Mouse (Mus musculus) hindlimb bud, embryonic 11.5 days (tissue): ENCODE data around the gene Caln1.

Experiments
- DNase-seq: peaks from one replicate; pipeline ENCODE4 v3.0.0-alpha.2; 2012; ENCODE audit warnings: low read depth, low spot score; ENCODE audit errors: extremely low spot score

Caln1 gene

GRCm38 (mm10) chr5:130797713-130798112, 428.5 kb downstream of the Caln1 start:
- no peak for DNase-seq

GRCm38 (mm10) chr5:130810314-130810713, 441.1 kb downstream of the Caln1 start:
- DNase-seq = no peak

DNA sequence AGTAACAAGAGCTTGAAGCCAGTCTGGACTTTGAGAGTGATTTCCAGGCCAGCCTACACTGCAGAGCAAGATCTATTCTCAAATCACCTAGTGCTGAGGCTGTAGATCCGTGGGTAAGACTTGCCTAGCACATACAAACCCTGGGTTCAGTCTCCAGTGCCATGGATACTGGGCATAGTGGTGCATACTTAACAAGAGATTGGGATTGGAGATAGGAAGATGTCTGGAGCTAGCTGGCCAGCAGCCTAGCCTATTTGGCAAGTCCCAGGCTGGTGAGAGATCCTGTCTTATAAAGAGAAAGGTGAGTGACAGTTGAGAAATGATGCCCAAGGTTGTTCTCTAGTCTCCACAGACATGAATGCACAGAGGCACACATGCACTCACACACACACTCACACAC, 441.6 kb downstream of the Caln1 start:
- no peak for DNase-seq

GRCm38 (mm10) chr5:130811266-130811665, 442.0 kb downstream of the Caln1 start:
- DNase-seq = peak; percentile 2

GRCm38 (mm10) chr5:130811966-130812365, 442.7 kb downstream of the Caln1 start:
- DNase-seq = no peak

- no peak for DNase-seq
Measured at GRCm38 (mm10) chr5:130812556-130812955, 443.3 kb downstream of the Caln1 start.

GRCm38 (mm10) chr5:130813089-130813488, 443.8 kb downstream of the Caln1 start:
- DNase-seq = no peak

DNA sequence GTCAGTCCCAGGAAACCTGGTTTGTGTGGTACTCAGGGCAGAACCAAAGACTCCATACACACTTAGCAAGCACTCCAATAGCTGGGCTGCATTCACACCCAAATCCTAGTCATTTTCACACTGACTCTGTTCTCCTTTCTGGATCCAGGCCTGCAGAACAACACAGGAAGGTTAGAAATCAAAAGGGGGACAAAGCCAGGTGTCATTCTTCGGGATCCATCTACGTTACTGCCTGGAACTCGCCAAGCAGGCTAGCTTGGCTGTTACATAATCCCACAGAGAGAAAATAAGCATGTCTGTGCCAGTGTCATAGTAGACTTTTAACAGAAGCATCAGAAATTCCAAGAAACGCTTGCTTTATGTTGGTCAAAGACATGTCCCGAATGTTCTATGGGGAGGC, 446.1 kb downstream of the Caln1 start:
- no peak for DNase-seq

- DNase-seq = no peak
Measured at GRCm38 (mm10) chr5:130820021-130820648, 450.9 kb downstream of the Caln1 start.

GRCm38 (mm10) chr5:130820661-130821060, 451.4 kb downstream of the Caln1 start:
- no peak for DNase-seq

DNA sequence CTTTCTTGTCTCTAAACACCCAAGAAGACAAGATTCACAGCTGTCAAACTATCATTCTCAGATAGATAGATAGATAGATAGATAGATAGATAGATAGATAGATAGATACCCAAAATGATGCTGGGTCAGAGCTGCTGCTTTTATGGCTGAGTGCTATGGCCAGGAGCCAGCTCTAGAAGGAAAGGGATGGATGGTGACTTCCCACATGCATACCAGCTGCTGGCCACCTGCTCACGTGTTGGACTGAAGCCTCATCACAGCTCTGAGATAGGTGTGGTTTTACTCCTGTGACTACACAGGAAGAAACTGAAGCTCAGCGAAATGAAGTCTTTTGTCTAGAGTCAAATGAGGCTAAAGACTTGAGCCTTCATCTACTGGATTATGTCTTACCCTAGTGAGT, 456.5 kb downstream of the Caln1 start:
- no peak for DNase-seq

GRCm38 (mm10) chr5:130848562-130848961, 479.3 kb downstream of the Caln1 start:
- no peak for DNase-seq

DNA sequence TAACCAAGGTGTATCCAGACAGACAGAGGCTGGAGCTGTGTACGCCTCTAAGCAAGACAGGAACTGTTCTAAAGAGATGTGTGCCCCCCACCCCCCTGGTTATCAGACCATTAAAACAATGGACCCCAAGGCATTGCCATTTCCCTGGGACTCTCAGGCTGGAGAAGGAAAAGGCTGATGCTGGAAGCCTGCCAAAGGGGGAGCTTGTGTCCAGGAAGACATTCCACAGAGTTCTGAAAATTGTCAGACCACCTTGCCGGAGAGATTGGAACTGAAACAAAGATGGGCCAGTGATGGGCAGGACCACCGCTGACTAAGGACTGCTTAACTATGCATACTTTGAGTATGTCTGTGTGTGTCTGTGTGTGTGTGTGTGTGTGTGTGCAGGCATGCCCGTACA, 480.4 kb downstream of the Caln1 start:
- no peak for DNase-seq

- DNase-seq = no peak
Measured at GRCm38 (mm10) chr5:130852182-130852581, 482.9 kb downstream of the Caln1 start.

GRCm38 (mm10) chr5:130853371-130853770, 484.1 kb downstream of the Caln1 start:
- peak; percentile 56 for DNase-seq

- no peak for DNase-seq
Measured at GRCm38 (mm10) chr5:130854430-130854829, 485.2 kb downstream of the Caln1 start.

DNA sequence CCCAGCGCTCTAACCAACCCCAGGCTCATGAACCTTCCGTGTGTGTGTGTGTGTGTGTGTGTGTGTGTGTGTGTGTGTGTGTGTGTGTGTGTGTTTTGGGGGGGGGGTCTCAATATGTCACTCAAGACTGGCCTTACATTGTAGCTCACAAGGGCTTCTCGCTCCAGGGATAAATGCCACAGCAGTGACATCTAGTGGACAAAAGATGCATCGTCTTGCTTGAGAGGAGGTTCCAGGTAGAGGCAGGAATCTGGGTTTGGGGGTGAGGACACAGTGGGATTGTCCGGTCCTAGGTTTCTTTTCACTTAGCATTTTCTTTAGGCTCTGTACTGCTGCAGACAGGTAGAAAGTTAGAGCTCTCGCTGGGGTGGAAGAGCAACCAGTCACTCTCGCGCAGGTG, 488.9 kb downstream of the Caln1 start:
- peak; percentile 54 for DNase-seq

DNA sequence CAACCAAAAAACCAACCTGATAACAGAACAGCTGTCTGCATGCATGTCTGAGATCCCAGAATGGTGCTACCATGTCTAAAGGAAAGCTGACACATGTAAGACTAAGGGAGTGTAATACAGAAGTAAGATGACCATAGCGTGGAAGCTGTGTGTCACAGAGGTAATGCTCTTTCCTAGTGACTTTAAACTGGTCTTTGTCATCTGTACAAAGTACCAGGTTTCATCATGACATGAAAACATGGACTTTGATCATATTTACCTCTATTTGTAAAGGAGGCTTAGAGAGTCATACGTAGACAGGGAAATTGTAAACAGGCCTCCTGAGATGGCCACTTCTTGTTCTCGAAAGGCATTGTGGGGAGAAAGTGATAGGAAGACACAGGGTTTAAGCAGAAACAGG, 489.5 kb downstream of the Caln1 start:
- no peak for DNase-seq

- DNase-seq = no peak
Measured at GRCm38 (mm10) chr5:130859736-130860135, 490.5 kb downstream of the Caln1 start.

DNA sequence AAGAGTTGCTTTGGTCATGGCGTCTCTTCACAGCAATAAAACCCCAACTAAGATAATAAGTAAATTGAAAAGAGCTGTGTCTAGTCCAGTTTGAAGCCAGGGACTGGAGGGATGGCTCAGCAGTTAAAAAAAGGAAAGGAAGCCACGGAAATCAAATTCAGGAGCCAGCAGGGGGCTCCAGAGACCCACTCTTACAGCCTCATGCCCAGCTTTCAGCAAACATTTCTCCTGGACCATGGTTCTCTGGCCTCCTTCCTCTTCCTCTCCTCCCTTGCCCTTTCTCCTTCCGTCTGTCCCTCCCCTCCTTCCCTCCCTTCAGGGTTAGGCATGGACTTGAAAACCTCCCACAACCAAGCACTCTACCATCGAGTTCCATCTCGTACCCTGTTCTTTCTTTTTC, 493.0 kb downstream of the Caln1 start:
- no peak for DNase-seq

DNA sequence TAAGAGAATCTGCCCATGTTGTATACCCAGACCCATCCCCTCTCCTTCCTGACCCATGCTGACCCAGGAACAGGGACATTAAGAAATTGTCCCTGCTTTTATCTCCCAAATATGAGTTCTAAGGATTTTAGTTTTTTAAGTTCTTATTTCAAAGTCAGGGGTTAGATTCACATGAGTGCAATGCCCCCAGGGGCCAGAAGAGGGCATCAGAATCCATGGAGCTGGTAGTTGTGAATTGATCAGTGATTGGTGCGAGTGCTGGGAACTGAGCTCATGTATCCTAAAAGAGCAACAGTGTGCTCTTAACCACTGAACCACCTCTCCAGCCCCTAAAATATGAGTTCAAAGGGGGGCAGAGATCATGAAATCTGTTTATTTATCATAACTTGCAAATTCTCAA, 500.6 kb downstream of the Caln1 start:
- no peak for DNase-seq

GRCm38 (mm10) chr5:130871086-130871485, 501.8 kb downstream of the Caln1 start:
- no peak for DNase-seq

DNA sequence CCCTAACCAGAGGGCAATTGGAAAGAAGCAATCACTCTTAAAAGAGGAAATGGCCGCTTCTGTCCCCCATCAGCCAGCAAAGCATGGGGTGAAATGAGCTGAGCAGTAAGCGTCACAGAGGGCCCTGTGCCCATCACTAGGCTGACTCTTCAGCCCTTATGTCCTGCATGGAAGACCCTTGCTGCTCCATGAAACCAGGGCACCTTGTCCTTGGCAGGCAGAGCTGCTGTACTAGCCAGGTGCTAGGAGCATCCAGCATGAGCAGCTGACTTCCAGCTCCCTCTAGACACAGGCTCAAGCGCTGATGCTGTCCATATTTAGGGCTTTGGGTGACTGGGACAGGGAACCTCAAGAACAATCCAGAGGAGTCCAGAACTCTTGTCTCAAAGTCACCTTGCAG, 506.1 kb downstream of the Caln1 start:
- DNase-seq = no peak
